Mouse (Mus musculus): ENCODE data around the gene Ccr10.
"Not testable (repeated sequence)": the region's sequence is repeated elsewhere in the genome, so short reads cannot be mapped to it uniquely, and the experiment has no call there.

DNA sequence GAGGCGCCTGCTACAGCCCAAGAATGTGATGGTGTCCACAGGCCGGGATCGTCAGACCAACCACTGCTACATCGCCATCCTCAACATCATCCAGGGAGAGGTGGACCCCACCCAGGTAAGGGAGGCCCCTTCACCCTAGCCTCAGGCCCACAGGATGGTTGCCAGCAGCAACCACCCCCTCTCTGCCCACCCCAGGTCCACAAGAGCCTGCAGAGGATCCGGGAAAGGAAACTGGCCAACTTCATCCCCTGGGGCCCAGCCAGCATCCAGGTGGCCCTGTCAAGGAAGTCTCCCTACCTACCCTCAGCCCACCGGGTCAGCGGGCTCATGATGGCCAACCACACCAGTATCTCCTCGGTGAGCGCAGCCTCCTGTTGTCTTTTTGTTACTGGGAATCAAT is 50.2 kb downstream of the Ccr10 start:
- not testable (repeated sequence) for TF ChIP-seq CTCF, EP300 (IDR thresholded peaks at IDR 0.05)
